Mouse (Mus musculus): ENCODE results near the gene Tctn3. TPM values are rescaled to one million over a fixed set of nuclear protein-coding genes. Genes with fewer than 3 reads are reported as not detected.
"Not testable (repeated sequence)": the region's sequence is repeated elsewhere in the genome, so short reads cannot be mapped to it uniquely, and the experiment has no call there.

Tctn3 gene
- total RNA-seq, 2 experiments from 2014 or later: 1.8 to 1.9 TPM

- DNase-seq (ENCODE audit: low spot score): no peak
Observed at GRCm38 (mm10) chr19:40628950-40629349, 16.9 kb upstream of the Tctn3 start.

- DNase-seq (ENCODE audit: low spot score): no peak
Observed at GRCm38 (mm10) chr19:40625935-40626334, 13.9 kb upstream of the Tctn3 start.

GRCm38 (mm10) chr19:40621616-40622015, 9.6 kb upstream of the Tctn3 start:
- DNase-seq (ENCODE audit: low spot score): not testable (repeated sequence)

- no peak for DNase-seq (ENCODE audit: low spot score)
Observed at GRCm38 (mm10) chr19:40616021-40616420, 4.0 kb upstream of the Tctn3 start.

GRCm38 (mm10) chr19:40614811-40615210, 2.8 kb upstream of the Tctn3 start:
- DNase-seq (ENCODE audit: low spot score): no peak

- DNase-seq (ENCODE audit: low spot score): no peak
Observed at GRCm38 (mm10) chr19:40607676-40608075, 4.4 kb downstream of the Tctn3 start.

- no peak for DNase-seq (ENCODE audit: low spot score)
Observed at GRCm38 (mm10) chr19:40605189-40605588, 6.8 kb downstream of the Tctn3 start.

- DNase-seq (ENCODE audit: low spot score): no peak
Observed at GRCm38 (mm10) chr19:40601870-40602269, 10.2 kb downstream of the Tctn3 start.

- DNase-seq (ENCODE audit: low spot score): not testable (repeated sequence)
Observed at GRCm38 (mm10) chr19:40600846-40601245, 11.2 kb downstream of the Tctn3 start.

- no peak for DNase-seq (ENCODE audit: low spot score)
Observed at GRCm38 (mm10) chr19:40595831-40596230, 16.2 kb downstream of the Tctn3 start.

- DNase-seq (ENCODE audit: low spot score): no peak
Observed at GRCm38 (mm10) chr19:40595231-40595630, 16.8 kb downstream of the Tctn3 start.

- DNase-seq (ENCODE audit: low spot score): no peak
Observed at GRCm38 (mm10) chr19:40589530-40589880, 22.5 kb downstream of the Tctn3 start.

GRCm38 (mm10) chr19:40588847-40589529, 23.0 kb downstream of the Tctn3 start:
- DNase-seq (ENCODE audit: low spot score): peak; percentile 82

- DNase-seq (ENCODE audit: low spot score): peak; percentile 87
Observed at GRCm38 (mm10) chr19:40588293-40588654, 23.8 kb downstream of the Tctn3 start, which contains the start of gene Aldh18a1. Gene Aldh18a1, minus strand, starts transcription at chr19:40588463.

- DNase-seq (ENCODE audit: low spot score): no peak
Observed at GRCm38 (mm10) chr19:40587491-40588292, 24.3 kb downstream of the Tctn3 start.

- DNase-seq (ENCODE audit: low spot score): no peak
Observed at GRCm38 (mm10) chr19:40586908-40587307, 25.1 kb downstream of the Tctn3 start.

GRCm38 (mm10) chr19:40581662-40582061, 30.4 kb downstream of the Tctn3 start:
- DNase-seq (ENCODE audit: low spot score): no peak

- DNase-seq (ENCODE audit: low spot score): no peak
Observed at GRCm38 (mm10) chr19:40580902-40581301, 31.1 kb downstream of the Tctn3 start.

GRCm38 (mm10) chr19:40575438-40575837, 36.6 kb downstream of the Tctn3 start:
- DNase-seq (ENCODE audit: low spot score): no peak

GRCm38 (mm10) chr19:40570726-40571125, 41.3 kb downstream of the Tctn3 start:
- DNase-seq (ENCODE audit: low spot score): no peak

- DNase-seq (ENCODE audit: low spot score): no peak
Observed at GRCm38 (mm10) chr19:40567616-40568015, 44.4 kb downstream of the Tctn3 start.

- DNase-seq (ENCODE audit: low spot score): no peak
Observed at GRCm38 (mm10) chr19:40563880-40564645, 48.0 kb downstream of the Tctn3 start.

Data from gastrocnemius, adult 18-20 months (tissue).